Mouse (Mus musculus) embryonic fibroblast, embryonic 13.5 days (primary cell): ENCODE results near the gene Btg4. TPM values are rescaled to one million over a fixed set of nuclear protein-coding genes. Genes with fewer than 3 reads are reported as not detected.

ENCODE experiments used
- H3K27ac ChIP-seq: 2 replicates; pipeline ENCODE4 v1.5.1; 2012; ENCODE audit warnings: low read length, control low read depth, inconsistent platforms; ENCODE audit not compliant: insufficient read depth
- H3K4me1 ChIP-seq: 2 replicates; pipeline ENCODE4 v1.6.1; 2011; ENCODE audit warnings: low read length; ENCODE audit not compliant: control insufficient read depth, insufficient read depth
- H3K4me3 ChIP-seq: 2 replicates; pipeline ENCODE4 v1.5.1; 2011; ENCODE audit warnings: mild to moderate bottlenecking, control low read depth, low read length; ENCODE audit not compliant: insufficient read depth
- CTCF ChIP-seq: IDR thresholded peaks from 2 replicates; pipeline ENCODE4 v1.5.1; 2011; ENCODE audit warnings: mild to moderate bottlenecking, control low read depth, low read length, moderate library complexity, borderline replicate concordance; ENCODE audit not compliant: insufficient read depth
- POLR2A ChIP-seq: IDR thresholded peaks from 2 replicates; pipeline ENCODE4 v1.6.1; 2011; ENCODE audit warnings: low read depth, mild to moderate bottlenecking, control low read depth, low read length, moderate library complexity
- polyA plus RNA-seq: library from polyadenylated mRNA; stranded (reverse); fragments of >200 nt; gene quantifications from 2 replicates; pipeline ENCODE4 v1.2.4, GENCODE M21; 2011; ENCODE audit warnings: low read depth; ENCODE audit not compliant: missing spikeins, insufficient read length

The Btg4 gene
- polyA plus RNA-seq, 1 experiment = not detected

GRCm38 (mm10) chr9:51076300-51076978 is 15.7 kb downstream of the Btg4 start:
- H3K27ac ChIP-seq = peak overlapping the region; percentile 27; the same call in 1 of the 2 replicates
- TF ChIP-seq CTCF (no peak), POLR2A (no peak)
- H3K4me1 ChIP-seq = no peaks in the 10 kb centered on the region; the same call in 1 of the 2 replicates
- peak overlapping the region; percentile 81 for H3K4me3 ChIP-seq

GRCm38 (mm10) chr9:51076979-51077315 is 16.2 kb downstream of the Btg4 start, which contains the start of gene Layn:
TSS of gene Layn (minus strand) at chr9:51077094.
- H3K27ac ChIP-seq = peak within 1 kb of the TSS; percentile 63
- peak; percentile 98 for TF ChIP-seq POLR2A
- no peak for TF ChIP-seq CTCF

GRCm38 (mm10) chr9:51081614-51082013 is 20.9 kb downstream of the Btg4 start:
- H3K27ac ChIP-seq = no peak overlapping the region
- H3K4me1 ChIP-seq = no peaks in the 10 kb centered on the region
- TF ChIP-seq POLR2A (no peak), CTCF (no peak)
- H3K4me3 ChIP-seq = no peak overlapping the region

More at GRCm38 (mm10) chr9:51076979-51077315, 16.2 kb downstream of the Btg4 start, which contains the start of gene Layn:
- Histone ChIP-seq H3K4me1 (no peaks in the 10 kb centered on the region; the same call in 1 of the 2 replicates), H3K4me3 (peak within 1 kb of the TSS; percentile 81)

GRCm38 (mm10) chr9:51093697-51094096 is 33.0 kb downstream of the Btg4 start:
- no peak for TF ChIP-seq POLR2A
- TF ChIP-seq CTCF = no peak
- H3K4me3 ChIP-seq = no peak overlapping the region
- no peak overlapping the region for H3K27ac ChIP-seq
- H3K4me1 ChIP-seq = no peaks in the 10 kb centered on the region

- H3K4me1 ChIP-seq = no peaks in the 10 kb centered on the region
- H3K27ac ChIP-seq = no peak overlapping the region
- no peak for TF ChIP-seq POLR2A
- no peak for TF ChIP-seq CTCF
- H3K4me3 ChIP-seq = no peak overlapping the region
Measured at GRCm38 (mm10) chr9:51096306-51096705, 35.6 kb downstream of the Btg4 start.

- TF ChIP-seq POLR2A (peak; percentile 45; the same call in 1 of the 2 replicates), CTCF (no peak)
- Histone ChIP-seq H3K4me1 (peaks cover 5% of the 10 kb centered on the region), H3K27ac (peak within 1 kb of the TSS; percentile 72), H3K4me3 (peak within 1 kb of the TSS; percentile 34)
Measured at GRCm38 (mm10) chr9:51101756-51102425, 41.2 kb downstream of the Btg4 start, which contains the start of gene 4833427G06Rik. TSS of gene 4833427G06Rik (minus strand) at chr9:51102078.

GRCm38 (mm10) chr9:51102963-51103807 is 42.5 kb downstream of the Btg4 start:
- H3K27ac ChIP-seq = peak overlapping the region; percentile 95
- peak overlapping the region; percentile 49 for H3K4me3 ChIP-seq
- TF ChIP-seq CTCF (no peak), POLR2A (peak; percentile 40; the same call in 1 of the 2 replicates)

GRCm38 (mm10) chr9:51103808-51104514 is 43.3 kb downstream of the Btg4 start:
- Histone ChIP-seq H3K4me3 (peak overlapping the region; percentile 49), H3K27ac (peak overlapping the region; percentile 95), H3K4me1 (peaks cover 5% of the 10 kb centered on the region)
- no peak for TF ChIP-seq CTCF
- TF ChIP-seq POLR2A = peak; percentile 80

More at GRCm38 (mm10) chr9:51102963-51103807, 42.5 kb downstream of the Btg4 start:
- H3K4me1 ChIP-seq = peaks cover 5% of the 10 kb centered on the region

GRCm38 (mm10) chr9:51105751-51106150 is 45.0 kb downstream of the Btg4 start:
- peak overlapping the region; percentile 100 for H3K27ac ChIP-seq
- no peak for TF ChIP-seq CTCF
- 0 out of 2 replicates have a peak, but pooled peaks have one; percentile 34 for TF ChIP-seq POLR2A
- peaks cover 5% of the 10 kb centered on the region for H3K4me1 ChIP-seq
- H3K4me3 ChIP-seq = no peak overlapping the region
